Mouse (Mus musculus) mesoderm, embryonic 11.5 days (tissue): Measurements from ENCODE around the gene Rfc4.

Experiments
- DNase-seq: peaks from one replicate; pipeline ENCODE4 v3.0.0-alpha.2; 2012; ENCODE audit warnings: low read depth, low spot score

The Rfc4 gene

GRCm38 (mm10) chr16:23135421-23136149, 8.0 kb upstream of the Rfc4 start:
- DNase-seq = peak; percentile 77

- DNase-seq = no peak
Observed at GRCm38 (mm10) chr16:23132336-23132735, 4.8 kb upstream of the Rfc4 start.

GRCm38 (mm10) chr16:23130303-23130702, 2.8 kb upstream of the Rfc4 start:
- DNase-seq = no peak

GRCm38 (mm10) chr16:23127311-23127672, 245 bp downstream of the Rfc4 start:
- DNase-seq = no peak

GRCm38 (mm10) chr16:23124398-23124797, 3.1 kb downstream of the Rfc4 start:
- DNase-seq = no peak

GRCm38 (mm10) chr16:23123104-23123503, 4.4 kb downstream of the Rfc4 start:
- no peak for DNase-seq

- DNase-seq = no peak
Observed at GRCm38 (mm10) chr16:23122446-23122845, 5.1 kb downstream of the Rfc4 start.

- DNase-seq = no peak
Observed at GRCm38 (mm10) chr16:23117173-23117572, 10.4 kb downstream of the Rfc4 start.

GRCm38 (mm10) chr16:23115486-23115885, 12.1 kb downstream of the Rfc4 start:
- DNase-seq = no peak

GRCm38 (mm10) chr16:23114339-23115171, 13.0 kb downstream of the Rfc4 start:
- DNase-seq = no peak

- no peak for DNase-seq
Observed at GRCm38 (mm10) chr16:23113903-23114302, 13.6 kb downstream of the Rfc4 start.

- no peak for DNase-seq
Observed at GRCm38 (mm10) chr16:23112861-23113435, 14.6 kb downstream of the Rfc4 start.

- no peak for DNase-seq
Observed at GRCm38 (mm10) chr16:23112348-23112747, 15.2 kb downstream of the Rfc4 start.

- DNase-seq = no peak
Observed at GRCm38 (mm10) chr16:23109350-23110280, 17.9 kb downstream of the Rfc4 start.

- DNase-seq = no peak
Observed at GRCm38 (mm10) chr16:23108943-23109342, 18.6 kb downstream of the Rfc4 start.

GRCm38 (mm10) chr16:23107946-23108759, 19.4 kb downstream of the Rfc4 start:
- peak; percentile 92 for DNase-seq

GRCm38 (mm10) chr16:23107231-23107942, 20.1 kb downstream of the Rfc4 start, which contains the start of gene Eif4a2:
TSS of gene Eif4a2 (plus strand) at chr16:23107444.
- peak; percentile 95 for DNase-seq

GRCm38 (mm10) chr16:23106121-23106520, 21.4 kb downstream of the Rfc4 start:
- no peak for DNase-seq

- DNase-seq = no peak
Observed at GRCm38 (mm10) chr16:23103841-23104240, 23.7 kb downstream of the Rfc4 start.
